Comparison of ENCODE assay signal across 8 mouse cellular contexts in genomic region chr9:50660431-50660830, GRCm38 (mm10). TPM values are rescaled to one million over a fixed set of nuclear protein-coding genes. Genes with fewer than 3 reads are reported as not detected.
DNase-seq lines count a peak whose midpoint lies in the region; ATAC-seq and TF ChIP-seq lines count a peak whose summit lies in the region.

No protein-coding gene starts in this region.

- no peak for DNase-seq in spleen, adult 2 months (ENCODE audit: low read depth in 1 of 2, low spot score in 2 of 2)
- DNase-seq in spleen, adult 12 weeks (ENCODE audit: low spot score) = no peak
- DNase-seq in heart, adult 18-20 months = peak; percentile 41 to 51
- peak; percentile 80 for DNase-seq in kidney, adult 2 months
- peak; percentile 45 to 52 for DNase-seq in right cerebral cortex, postnatal 10 days (ENCODE audit: low spot score in 2 of 2)
- DNase-seq in yolk sac, embryonic 10.5 days (ENCODE audit: low spot score) = no peak

- H3K36me3 ChIP-seq in spleen, adult 2 months (ENCODE audit: control insufficient read depth, insufficient read depth, low read length) = peaks cover 3% of the 10 kb centered on the region; the same call in 1 of the 2 replicates
- no peaks in the 10 kb centered on the region; the same call in 1 of the 2 replicates for H3K36me3 ChIP-seq in kidney, adult 2 months (ENCODE audit: control insufficient read depth, insufficient read depth, low read length)
- peaks cover 5% of the 10 kb centered on the region; the same call in 1 of the 2 replicates for H3K36me3 ChIP-seq in lung, embryonic 16.5 days (ENCODE audit: control insufficient read depth, insufficient read depth, low read length)

- TF ChIP-seq CTCF in spleen, adult 2 months (IDR thresholded peaks at IDR 0.05; ENCODE audit: extremely low read depth, insufficient read depth, insufficient read length, insufficient replicate concordance) = no peak
- TF ChIP-seq CTCF in kidney, adult 2 months (conservative IDR thresholded peaks at IDR 0.05; ENCODE audit: insufficient read depth, insufficient read length, low read depth, low read length) = no peak

- peaks cover 6% of the 10 kb centered on the region for H3K4me1 ChIP-seq in spleen, adult 2 months (ENCODE audit: control insufficient read depth, insufficient read depth, insufficient read length)
- H3K4me1 ChIP-seq in kidney, adult 2 months (ENCODE audit: control insufficient read depth, insufficient read depth, low read length) = peaks cover 3% of the 10 kb centered on the region; the same call in 1 of the 2 replicates
- peaks cover 11% of the 10 kb centered on the region for H3K4me1 ChIP-seq in lung, embryonic 16.5 days (replicated peaks; ENCODE audit: control insufficient read depth, insufficient read depth, low read length)

- H3K27ac ChIP-seq in spleen, adult 2 months (ENCODE audit: insufficient read depth, low read length) = no peak overlapping the region
- no peak overlapping the region; the same call in 1 of the 2 replicates for H3K27ac ChIP-seq in kidney, adult 2 months (ENCODE audit: insufficient read depth, low read depth, low read length)
- H3K27ac ChIP-seq in lung, embryonic 16.5 days (ENCODE audit: low read length) = no peak overlapping the region

- H3K27me3 ChIP-seq in spleen, adult 2 months (ENCODE audit: control insufficient read depth, insufficient read depth, low read length) = no peaks in the 10 kb centered on the region
- H3K27me3 ChIP-seq in kidney, adult 2 months (replicated peaks; ENCODE audit: control insufficient read depth, insufficient read depth, low read length) = no peaks in the 10 kb centered on the region
- H3K27me3 ChIP-seq in lung, embryonic 16.5 days (ENCODE audit: control insufficient read depth, insufficient read depth, low read depth, low read length) = no peaks in the 10 kb centered on the region

- no peaks in the 10 kb centered on the region for H3K9me3 ChIP-seq in lung, embryonic 16.5 days (ENCODE audit: control insufficient read depth, low read length)

- 0 out of 2 replicates have a peak, but pooled peaks have one; percentile 29 for ATAC-seq in common myeloid progenitor, adult 5-6 weeks (replicated peaks; ENCODE audit: low read depth, poor library complexity, severe bottlenecking)
- no peak for ATAC-seq in lung, embryonic 16.5 days (ENCODE audit: low read depth)

- peak overlapping the region; percentile 95 for H3K9ac ChIP-seq in lung, embryonic 16.5 days (ENCODE audit: low read length)

- no peak for TF ChIP-seq POLR2A in spleen, adult 2 months (IDR thresholded peaks at IDR 0.05; ENCODE audit: low read depth, low read length)
- no peak for TF ChIP-seq POLR2A in kidney, adult 2 months (IDR thresholded peaks at IDR 0.05; ENCODE audit: low read depth, low read length)

- peak overlapping the region; percentile 57 for H3K4me2 ChIP-seq in lung, embryonic 16.5 days (ENCODE audit: low read depth, low read length)

- 20% methylated on average over 12 of the region's 12 CpGs for WGBS in spleen, adult 2 months
- WGBS in kidney, adult 2 months = 6% methylated on average over 12 of the region's 12 CpGs
- WGBS in lung, embryonic 16.5 days = 16% methylated on average over 12 of the region's 12 CpGs

- peak overlapping the region; percentile 20 for H3K4me3 ChIP-seq in spleen, adult 2 months (ENCODE audit: extremely low read depth, insufficient read depth, insufficient read length)
- H3K4me3 ChIP-seq in kidney, adult 2 months (ENCODE audit: insufficient read depth, low read depth, low read length) = peak overlapping the region; percentile 32
- H3K4me3 ChIP-seq in lung, embryonic 16.5 days (ENCODE audit: low read length) = peak overlapping the region; percentile 64

RNA-seq across cellular contexts. Expression of gene Dlat, which starts 0.9 kb away (rescaled TPM):
- 4.9 and 5.2 TPM in 2 replicates for polyA plus RNA-seq in spleen, adult 2 months (2012; rRNA removed)
- 37.5 and 49.9 TPM in 2 replicates for total RNA-seq in common myeloid progenitor, adult 5-6 weeks (2017)
- 100 to 1,000 TPM; 390 to 395 TPM for total RNA-seq in heart, adult 18-20 months (2021)
- polyA plus RNA-seq in kidney, adult 2 months (2012; rRNA removed) = 60.8 and 70.8 TPM in 2 replicates
- polyA plus RNA-seq in lung, embryonic 16.5 days (2015; fragmentation: Nextera tagmentation; extraction: Ambion mirVana) = 40.5 and 43.6 TPM in 2 replicates

RNA-seq across cellular contexts. Expression of gene Nkapd1, which starts 43.2 kb away (rescaled TPM):
- 4.0 and 4.4 TPM in 2 replicates for polyA plus RNA-seq in spleen, adult 2 months (2012; rRNA removed)
- 57.9 and 59.6 TPM in 2 replicates for total RNA-seq in common myeloid progenitor, adult 5-6 weeks (2017)
- total RNA-seq in heart, adult 18-20 months (2021) = 10 to 100 TPM; 11.6 to 14.2 TPM
- 4.1 and 5.1 TPM in 2 replicates for polyA plus RNA-seq in kidney, adult 2 months (2012; rRNA removed)
- polyA plus RNA-seq in lung, embryonic 16.5 days (2015; fragmentation: Nextera tagmentation; extraction: Ambion mirVana) = 21.0 and 22.0 TPM in 2 replicates

RNA-seq across cellular contexts. Expression of gene Pih1d2, which starts 43.3 kb away (rescaled TPM):
- polyA plus RNA-seq in spleen, adult 2 months (2012; rRNA removed) = 0.07 and 0.18 TPM in 2 replicates
- 0.24 and 4.4 TPM in 2 replicates for total RNA-seq in common myeloid progenitor, adult 5-6 weeks (2017)
- total RNA-seq in heart, adult 18-20 months (2021) = under 1 TPM; 0.20 to 0.95 TPM
- polyA plus RNA-seq in kidney, adult 2 months (2012; rRNA removed) = 2.1 and 2.7 TPM in 2 replicates
- 8.7 and 9.6 TPM in 2 replicates for polyA plus RNA-seq in lung, embryonic 16.5 days (2015; fragmentation: Nextera tagmentation; extraction: Ambion mirVana)

RNA-seq across cellular contexts. Expression of gene Timm8b, which starts 56.7 kb away (rescaled TPM):
- 39.0 and 67.3 TPM in 2 replicates for polyA plus RNA-seq in spleen, adult 2 months (2012; rRNA removed)
- total RNA-seq in common myeloid progenitor, adult 5-6 weeks (2017) = 147 and 199 TPM in 2 replicates
- 100 to 1,000 TPM; 270 to 292 TPM for total RNA-seq in heart, adult 18-20 months (2021)
- 292 and 335 TPM in 2 replicates for polyA plus RNA-seq in kidney, adult 2 months (2012; rRNA removed)
- polyA plus RNA-seq in lung, embryonic 16.5 days (2015; fragmentation: Nextera tagmentation; extraction: Ambion mirVana) = 193 and 194 TPM in 2 replicates

RNA-seq across cellular contexts. Expression of gene Sdhd, which starts 56.8 kb away (rescaled TPM):
- polyA plus RNA-seq in spleen, adult 2 months (2012; rRNA removed) = 70.6 and 73.2 TPM in 2 replicates
- total RNA-seq in common myeloid progenitor, adult 5-6 weeks (2017) = 172 and 173 TPM in 2 replicates
- 100 to 1,000 TPM; 697 to 709 TPM for total RNA-seq in heart, adult 18-20 months (2021)
- polyA plus RNA-seq in kidney, adult 2 months (2012; rRNA removed) = 541 and 551 TPM in 2 replicates
- polyA plus RNA-seq in lung, embryonic 16.5 days (2015; fragmentation: Nextera tagmentation; extraction: Ambion mirVana) = 298 and 304 TPM in 2 replicates

Comparison
In these comparisons a context has a peak if more than half of its experiments do, and no peak if none do; other contexts are left out.
1. DNase-seq: peak in heart, adult 18-20 months (2 of 2), kidney, adult 2 months (single experiment) and right cerebral cortex, postnatal 10 days (2 of 2); none in spleen, adult 2 months (0 of 2), spleen, adult 12 weeks (single experiment) and yolk sac, embryonic 10.5 days (single experiment).
2. Peak in every context shown above with its lines, with median percentiles within 50 percentile points of each other: H3K4me3 ChIP-seq.